ENCODE assay signal across 8 mouse cellular contexts in the genomic region with DNA sequence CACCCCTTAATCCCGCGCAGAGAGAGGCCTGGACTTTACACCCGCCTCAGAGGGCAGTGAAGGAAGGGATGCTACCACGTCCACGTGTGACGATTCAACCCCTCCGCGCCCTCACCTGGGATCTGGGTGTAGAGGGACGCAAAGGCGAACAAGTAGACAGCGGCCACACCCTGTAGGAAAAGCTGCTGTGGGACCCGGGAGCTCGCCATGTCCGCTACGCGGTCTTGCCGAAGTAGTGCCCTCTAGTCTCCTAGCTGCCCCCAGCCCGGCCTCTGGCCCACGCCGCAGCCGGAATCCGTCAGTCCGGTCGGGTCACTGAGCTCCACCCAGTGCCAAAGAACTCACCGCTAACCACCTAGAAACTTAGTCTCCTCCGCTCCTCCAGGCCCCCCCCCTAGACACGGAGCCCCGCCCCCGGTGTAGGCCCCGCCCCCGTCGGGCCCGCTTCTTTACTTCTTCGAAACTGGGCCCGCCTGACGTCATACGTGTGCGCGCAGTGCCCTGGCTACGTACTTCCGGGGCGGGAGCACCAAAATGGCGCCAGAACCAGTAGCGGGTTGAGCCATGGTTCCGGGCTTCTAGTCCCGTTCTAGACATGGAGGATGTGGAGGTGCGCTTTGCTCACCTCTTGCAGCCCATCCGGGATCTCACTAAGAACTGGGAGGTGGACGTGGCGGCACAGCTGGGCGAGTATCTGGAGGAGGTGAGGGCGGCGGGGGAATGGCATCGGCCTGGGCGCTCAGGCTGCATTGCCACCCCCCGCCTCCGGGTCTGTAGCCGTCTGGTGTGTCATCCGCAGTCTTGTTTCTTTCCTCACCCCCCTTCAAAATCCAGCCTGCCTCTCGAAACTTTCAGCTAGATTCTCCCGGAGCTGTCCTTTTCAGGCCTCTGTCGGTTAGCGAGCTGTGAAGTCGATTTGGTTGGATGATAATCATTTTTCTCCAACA. TPM values are rescaled to one million over a fixed set of nuclear protein-coding genes. Genes with fewer than 3 reads are reported as not detected.
DNase-seq lines count a peak whose midpoint lies in the region; ATAC-seq and TF ChIP-seq lines count a peak whose summit lies in the region.

TSS of gene Lmf2 (minus strand) at position 419 of the 947 bp plus-strand sequence.
TSS of gene Ncaph2 (plus strand) at position 479 of the 947 bp plus-strand sequence.

- peak within 1 kb of the TSS; percentile 90 to 98 for H3K4me3 ChIP-seq in ES-E14 (ENCODE audit: insufficient read depth in 1 of 2, low read depth in 1 of 2, low read length in 2 of 2, poor library complexity in 1 of 2, severe bottlenecking in 1 of 2)
- H3K4me3 ChIP-seq in forebrain, embryonic 16.5 days (replicated peaks; ENCODE audit: low read length), result peak within 1 kb of the TSS; percentile 90
- peak within 1 kb of the TSS; percentile 92 for H3K4me3 ChIP-seq in layer of hippocampus, adult 2 months
- peak within 1 kb of the TSS; percentile 64 for H3K4me3 ChIP-seq in lung, embryonic 14.5 days (ENCODE audit: low read depth, low read length)
- peak within 1 kb of the TSS; percentile 53 for H3K4me3 ChIP-seq in olfactory bulb, adult 2 months (ENCODE audit: insufficient read depth, low read depth, low read length)
- H3K4me3 ChIP-seq in thymus, adult 2 months (ENCODE audit: control insufficient read depth, insufficient read depth, low read length), result peak within 1 kb of the TSS; percentile 86

- under 1% methylated on average over 63 of the region's 64 CpGs for WGBS in forebrain, embryonic 16.5 days
- under 1% methylated on average over 64 of the region's 64 CpGs for WGBS in lung, embryonic 14.5 days
- WGBS in olfactory bulb, adult 2 months, result 1% methylated on average over 64 of the region's 64 CpGs
- under 1% methylated on average over 64 of the region's 64 CpGs for WGBS in thymus, adult 2 months

- peak; percentile 93 for DNase-seq in ES-E14 (ENCODE audit: low read depth, low spot score)
- DNase-seq in cerebellum, adult 11-12 months, result peak; percentile 93
- peak; percentile 96 to 98 for DNase-seq in heart, postnatal 36 days
- peak; percentile 94 to 96 for DNase-seq in layer of hippocampus, adult 2 months (ENCODE audit: low spot score in 2 of 2)
- DNase-seq in lung, embryonic 14.5 days, result peak; percentile 99
- peak; percentile 95 for DNase-seq in thymus, adult 2 months

- no peaks in the 10 kb centered on the region for H3K9me3 ChIP-seq in ES-E14 (ENCODE audit: control insufficient read depth, insufficient read depth, low read depth, low read length)
- H3K9me3 ChIP-seq in forebrain, embryonic 16.5 days (ENCODE audit: control insufficient read depth, low read length), result no peaks in the 10 kb centered on the region
- no peaks in the 10 kb centered on the region for H3K9me3 ChIP-seq in lung, embryonic 14.5 days (ENCODE audit: low read depth, low read length)

- peak within 1 kb of the TSS; percentile 98 for H3K9ac ChIP-seq in ES-E14 (ENCODE audit: insufficient read depth, low read depth, low read length, poor library complexity, severe bottlenecking)
- H3K9ac ChIP-seq in forebrain, embryonic 16.5 days (replicated peaks; ENCODE audit: low read depth, low read length), result peak within 1 kb of the TSS; percentile 79
- peak within 1 kb of the TSS; percentile 79 for H3K9ac ChIP-seq in lung, embryonic 14.5 days

- peak; percentile 52; the same call in 1 of the 2 replicates for TF ChIP-seq POLR2A in olfactory bulb, adult 2 months (IDR thresholded peaks at IDR 0.05; ENCODE audit: insufficient read depth, low read depth, low read length)
- TF ChIP-seq POLR2A in thymus, adult 2 months (IDR thresholded peaks at IDR 0.05; ENCODE audit: control insufficient read depth, extremely low read depth, insufficient read depth, low read length, poor library complexity), result peak; percentile 78; the same call in 1 of the 2 replicates

- intact Hi-C loops in heart, postnatal 36 days (cut with DNase I), result loop anchor here (1.0 to 5.0 kb wide), 4 partner anchors 19 to 233 kb away; partner anchors contain the start of genes C730034F03Rik, Chkb, Cpt1b and Gm44502

- no peaks in the 10 kb centered on the region for H3K27me3 ChIP-seq in forebrain, embryonic 16.5 days (replicated peaks; ENCODE audit: control insufficient read depth, insufficient read depth, low read length)
- H3K27me3 ChIP-seq in lung, embryonic 14.5 days (ENCODE audit: insufficient read depth, low read length), result no peaks in the 10 kb centered on the region
- H3K27me3 ChIP-seq in thymus, adult 2 months (ENCODE audit: control insufficient read depth, insufficient read depth, low read length), result no peaks in the 10 kb centered on the region

- H3K4me2 ChIP-seq in forebrain, embryonic 16.5 days (ENCODE audit: low read length), result peak within 1 kb of the TSS; percentile 94
- peak within 1 kb of the TSS; percentile 94 for H3K4me2 ChIP-seq in lung, embryonic 14.5 days

- H3K27ac ChIP-seq in ES-E14 (ENCODE audit: insufficient read depth, low read depth, low read length, poor library complexity, severe bottlenecking), result peak within 1 kb of the TSS; percentile 91
- H3K27ac ChIP-seq in forebrain, embryonic 16.5 days (ENCODE audit: low read length), result peak within 1 kb of the TSS; percentile 81
- H3K27ac ChIP-seq in layer of hippocampus, adult 2 months, result peak within 1 kb of the TSS; percentile 88
- peak within 1 kb of the TSS; percentile 89 for H3K27ac ChIP-seq in lung, embryonic 14.5 days (ENCODE audit: low read depth)
- peak within 1 kb of the TSS; percentile 43 for H3K27ac ChIP-seq in olfactory bulb, adult 2 months (ENCODE audit: insufficient read depth, low read depth, low read length)
- peak within 1 kb of the TSS; percentile 68 for H3K27ac ChIP-seq in thymus, adult 2 months (ENCODE audit: control insufficient read depth, insufficient read depth, low read length)

- TF ChIP-seq CTCF in layer of hippocampus, adult 2 months (conservative IDR thresholded peaks at IDR 0.05), result peak; percentile 41
- no peak for TF ChIP-seq CTCF in lung, embryonic 14.5 days (IDR thresholded peaks at IDR 0.05; ENCODE audit: low read depth)
- no peak for TF ChIP-seq CTCF in olfactory bulb, adult 2 months (IDR thresholded peaks at IDR 0.05; ENCODE audit: insufficient read depth, low read depth, low read length)
- TF ChIP-seq CTCF in thymus, adult 2 months (IDR thresholded peaks at IDR 0.05; ENCODE audit: borderline replicate concordance, control insufficient read depth, extremely low read depth, insufficient read depth, low read length, poor library complexity), result peak; percentile 43; the same call in 1 of the 2 replicates

- in situ Hi-C loops in ES-E14 (cut with MboI; ENCODE audit: low sequenced_read_pairs in 2 of 2, unreplicated experiment in 2 of 2), result no loop called here

- peak; percentile 94 for ATAC-seq in forebrain, embryonic 16.5 days
- ATAC-seq in lung, embryonic 14.5 days (ENCODE audit: insufficient read depth), result peak; percentile 86

- H3K36me3 ChIP-seq in ES-E14 (ENCODE audit: control insufficient read depth, insufficient read depth, low read length, poor library complexity, severe bottlenecking), result peaks cover 47% of the 10 kb centered on the region
- peaks cover 13% of the 10 kb centered on the region for H3K36me3 ChIP-seq in forebrain, embryonic 16.5 days (ENCODE audit: control insufficient read depth, insufficient read depth)
- peaks cover 50% of the 10 kb centered on the region for H3K36me3 ChIP-seq in lung, embryonic 14.5 days (ENCODE audit: insufficient read depth)
- H3K36me3 ChIP-seq in thymus, adult 2 months (ENCODE audit: control insufficient read depth, insufficient read depth, low read length), result peaks cover 28% of the 10 kb centered on the region

- H3K4me1 ChIP-seq in ES-E14 (ENCODE audit: control insufficient read depth in 2 of 2, insufficient read depth in 2 of 2, low read length in 2 of 2, poor library complexity in 1 of 2), result peaks cover 0 to 29% of the 10 kb centered on the region in 2 experiments; a peak in 2 of 4 replicates
- peaks cover 26% of the 10 kb centered on the region for H3K4me1 ChIP-seq in forebrain, embryonic 16.5 days (replicated peaks; ENCODE audit: control insufficient read depth, insufficient read depth, low read length)
- H3K4me1 ChIP-seq in lung, embryonic 14.5 days (ENCODE audit: insufficient read depth), result peaks cover 8% of the 10 kb centered on the region
- peaks cover 17% of the 10 kb centered on the region for H3K4me1 ChIP-seq in olfactory bulb, adult 2 months (ENCODE audit: control insufficient read depth, insufficient read depth, low read length)
- peaks cover 15% of the 10 kb centered on the region for H3K4me1 ChIP-seq in thymus, adult 2 months (replicated peaks; ENCODE audit: control insufficient read depth, insufficient read depth, low read length)

TF ChIP-seq in ES-E14, 5 proteins besides CTCF, POLR2A, EP300 and RAD21:
- TF ChIP-seq HCFC1 (IDR thresholded peaks at IDR 0.05; ENCODE audit: borderline replicate concordance, insufficient read depth, low read length), result peak; percentile 68
- no peak; the same call in 1 of the 2 replicates for TF ChIP-seq ZC3H11A (IDR thresholded peaks at IDR 0.05; ENCODE audit: borderline replicate concordance, low read depth, low read length)

RNA-seq across cellular contexts. Expression of gene Lmf2, which starts in this region (rescaled TPM):
- 44.8 and 45.3 TPM in 2 replicates for total RNA-seq in ES-E14 (2012; rRNA removed)
- 29.5 and 32.3 TPM in 2 replicates for polyA plus RNA-seq in forebrain, embryonic 16.5 days (2015; fragmentation: Nextera tagmentation; extraction: Ambion mirVana)
- total RNA-seq in heart, postnatal 36 days (2021), result 10 to 100 TPM; 29.0 to 33.2 TPM
- 10 to 100 TPM; 14.8 to 20.0 TPM for total RNA-seq in layer of hippocampus, adult 2 months (2021)
- polyA plus RNA-seq in lung, embryonic 14.5 days (2014; fragmentation: Nextera tagmentation; extraction: Ambion mirVana), result 59.1 and 63.7 TPM in 2 replicates
- polyA plus RNA-seq in olfactory bulb, adult 2 months (2012; ENCODE audit: insufficient read depth, insufficient read length, low replicate concordance, missing spikeins), result not detected in 2 replicates
- polyA plus RNA-seq in thymus, adult 2 months (2012; rRNA removed), result 129 and 146 TPM in 2 replicates

RNA-seq across cellular contexts. Expression of gene Ncaph2, which starts in this region (rescaled TPM):
- 205 and 274 TPM in 2 replicates for total RNA-seq in ES-E14 (2012; rRNA removed)
- polyA plus RNA-seq in forebrain, embryonic 16.5 days (2015; fragmentation: Nextera tagmentation; extraction: Ambion mirVana), result 138 and 140 TPM in 2 replicates
- 10 to 100 TPM; 50.4 to 58.6 TPM for total RNA-seq in heart, postnatal 36 days (2021)
- total RNA-seq in layer of hippocampus, adult 2 months (2021), result 100 to 1,000 TPM in 1 of 2 experiments, 10 to 100 TPM in 1; 97.6 to 101 TPM
- polyA plus RNA-seq in lung, embryonic 14.5 days (2014; fragmentation: Nextera tagmentation; extraction: Ambion mirVana), result 157 and 168 TPM in 2 replicates
- polyA plus RNA-seq in olfactory bulb, adult 2 months (2012; ENCODE audit: insufficient read depth, insufficient read length, low replicate concordance, missing spikeins), result not detected in 2 replicates
- 351 and 370 TPM in 2 replicates for polyA plus RNA-seq in thymus, adult 2 months (2012; rRNA removed)

Comparison
In these comparisons a context has a peak if more than half of its experiments do, and no peak if none do; other contexts are left out.
1. Peak in every context shown above with its lines: DNase-seq, ATAC-seq, H3K4me3 ChIP-seq and H3K27ac ChIP-seq.
2. RNA of gene Lmf2 (polyA plus RNA-seq): 129 to 146 TPM in thymus, adult 2 months, 59.1 to 63.7 TPM in lung, embryonic 14.5 days and 29.5 to 32.3 TPM in forebrain, embryonic 16.5 days; not detected in olfactory bulb, adult 2 months; every median in the first group is over 10 times any median in the second.
3. CTCF ChIP-seq: peak in layer of hippocampus, adult 2 months (single experiment) and thymus, adult 2 months (single experiment); none in lung, embryonic 14.5 days (single experiment) and olfactory bulb, adult 2 months (single experiment).